Mouse (Mus musculus): ENCODE results near the gene Ado. TPM values are rescaled to one million over a fixed set of nuclear protein-coding genes. Genes with fewer than 3 reads are reported as not detected.

The Ado gene
- 69.9 and 73.0 TPM in 2 replicates for polyA plus RNA-seq (2014; fragmentation: Nextera tagmentation; extraction: Ambion mirVana)

- peaks cover 9% of the 10 kb centered on the region for H3K4me1 ChIP-seq (ENCODE audit: insufficient read depth)
- no peaks in the 10 kb centered on the region for H3K27me3 ChIP-seq (ENCODE audit: insufficient read depth, low read length)
- H3K4me3 ChIP-seq (ENCODE audit: low read depth, low read length) = peak within 1 kb of the TSS; percentile 83
- peak; percentile 49 for TF ChIP-seq CTCF (IDR thresholded peaks at IDR 0.05; ENCODE audit: low read depth)
- peak within 1 kb of the TSS; percentile 88 for H3K9ac ChIP-seq
- peaks cover 3% of the 10 kb centered on the region; the same call in 1 of the 2 replicates for H3K36me3 ChIP-seq (ENCODE audit: insufficient read depth)
- DNase-seq = peak; percentile 93
- no peaks in the 10 kb centered on the region for H3K9me3 ChIP-seq (ENCODE audit: low read depth, low read length)
- peak; percentile 93 for ATAC-seq (ENCODE audit: insufficient read depth)
- WGBS = under 1% methylated on average over 79 of the region's 79 CpGs
- H3K27ac ChIP-seq (ENCODE audit: low read depth) = peak within 1 kb of the TSS; percentile 90
- peak within 1 kb of the TSS; percentile 71 for H3K4me2 ChIP-seq
Observed at GRCm38 (mm10) chr10:67548877-67549731, at the start of gene Ado. Gene Ado, minus strand, starts transcription at chr10:67548955.

GRCm38 (mm10) chr10:67595278-67595677, 46.5 kb upstream of the Ado start:
- Histone ChIP-seq H3K27ac (ENCODE audit: low read depth) (no peak overlapping the region), H3K4me2 (no peak overlapping the region), H3K36me3 (ENCODE audit: insufficient read depth) (no peaks in the 10 kb centered on the region), H3K4me3 (ENCODE audit: low read depth, low read length) (no peak overlapping the region), H3K27me3 (ENCODE audit: insufficient read depth, low read length) (no peaks in the 10 kb centered on the region), H3K9ac (no peak overlapping the region), H3K4me1 (ENCODE audit: insufficient read depth) (no peaks in the 10 kb centered on the region), H3K9me3 (ENCODE audit: low read depth, low read length) (no peaks in the 10 kb centered on the region)
- WGBS = 81% methylated on average over 3 of the region's 3 CpGs
- DNase-seq (no peak), ATAC-seq (ENCODE audit: insufficient read depth) (no peak)
- TF ChIP-seq CTCF (IDR thresholded peaks at IDR 0.05; ENCODE audit: low read depth) = no peak

GRCm38 (mm10) chr10:67585873-67586610, 37.3 kb upstream of the Ado start:
- WGBS = 67% methylated on average over 18 of the region's 18 CpGs
- no peak for ATAC-seq (ENCODE audit: insufficient read depth)

DNA sequence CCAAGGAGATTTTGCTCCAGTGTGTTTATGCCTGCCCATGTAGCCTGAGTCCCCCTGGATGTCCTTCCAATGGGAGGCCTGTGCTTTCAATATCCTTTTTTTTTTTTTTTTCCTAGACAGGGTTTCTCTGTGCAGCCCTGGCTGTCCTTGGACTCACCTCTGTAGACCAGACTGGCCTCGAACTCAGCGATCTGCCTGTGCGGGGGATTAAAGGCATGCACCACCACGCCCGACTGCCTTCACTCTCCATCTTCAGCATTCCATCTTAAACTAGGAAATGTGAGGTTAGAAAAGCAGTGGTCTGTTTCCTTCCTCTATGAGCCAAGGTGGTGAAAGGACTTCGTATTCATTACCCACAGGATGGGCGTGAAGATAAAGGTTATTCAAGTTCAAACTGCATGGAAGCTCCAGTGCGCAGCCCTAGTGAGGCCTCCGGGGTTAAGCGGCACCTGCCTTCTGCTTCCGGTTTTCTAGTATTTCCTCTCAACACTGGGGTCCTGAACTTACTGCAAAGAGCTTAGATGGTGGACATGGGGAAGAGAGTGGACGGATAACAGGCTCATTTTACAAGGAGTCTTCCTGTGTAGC, 33.0 kb upstream of the Ado start:
- Histone ChIP-seq H3K4me1 (ENCODE audit: insufficient read depth) (no peaks in the 10 kb centered on the region), H3K4me3 (ENCODE audit: low read depth, low read length) (no peak overlapping the region), H3K9ac (no peak overlapping the region), H3K27me3 (ENCODE audit: insufficient read depth, low read length) (no peaks in the 10 kb centered on the region), H3K27ac (ENCODE audit: low read depth) (no peak overlapping the region), H3K36me3 (ENCODE audit: insufficient read depth) (no peaks in the 10 kb centered on the region), H3K4me2 (no peak overlapping the region), H3K9me3 (ENCODE audit: low read depth, low read length) (no peaks in the 10 kb centered on the region)
- DNase-seq = no peak
- ATAC-seq (ENCODE audit: insufficient read depth) = no peak
- TF ChIP-seq CTCF (IDR thresholded peaks at IDR 0.05; ENCODE audit: low read depth) = no peak
- WGBS = 71% methylated on average over 12 of the region's 12 CpGs

More at GRCm38 (mm10) chr10:67585873-67586610, 37.3 kb upstream of the Ado start:
- TF ChIP-seq CTCF (IDR thresholded peaks at IDR 0.05; ENCODE audit: low read depth) = no peak
- H3K4me1 ChIP-seq (ENCODE audit: insufficient read depth) = no peaks in the 10 kb centered on the region
- H3K36me3 ChIP-seq (ENCODE audit: insufficient read depth) = no peaks in the 10 kb centered on the region
- DNase-seq = no peak
- no peak overlapping the region for H3K4me2 ChIP-seq
- no peaks in the 10 kb centered on the region for H3K27me3 ChIP-seq (ENCODE audit: insufficient read depth, low read length)
- no peak overlapping the region for H3K9ac ChIP-seq
- no peak overlapping the region for H3K27ac ChIP-seq (ENCODE audit: low read depth)
- H3K4me3 ChIP-seq (ENCODE audit: low read depth, low read length) = no peak overlapping the region
- H3K9me3 ChIP-seq (ENCODE audit: low read depth, low read length) = no peaks in the 10 kb centered on the region

- DNase-seq (no peak), ATAC-seq (ENCODE audit: insufficient read depth) (no peak)
- no peaks in the 10 kb centered on the region for H3K27me3 ChIP-seq (ENCODE audit: insufficient read depth, low read length)
- H3K36me3 ChIP-seq (ENCODE audit: insufficient read depth) = no peaks in the 10 kb centered on the region
- H3K4me3 ChIP-seq (ENCODE audit: low read depth, low read length) = no peak overlapping the region
- no peak overlapping the region for H3K9ac ChIP-seq
- H3K4me2 ChIP-seq = no peak overlapping the region
- no peak overlapping the region for H3K27ac ChIP-seq (ENCODE audit: low read depth)
- no peak for TF ChIP-seq CTCF (IDR thresholded peaks at IDR 0.05; ENCODE audit: low read depth)
- H3K9me3 ChIP-seq (ENCODE audit: low read depth, low read length) = no peaks in the 10 kb centered on the region
- H3K4me1 ChIP-seq (ENCODE audit: insufficient read depth) = no peaks in the 10 kb centered on the region
- 89% methylated on average over 4 of the region's 4 CpGs for WGBS
Observed at GRCm38 (mm10) chr10:67579830-67580229, 31.1 kb upstream of the Ado start.

DNA sequence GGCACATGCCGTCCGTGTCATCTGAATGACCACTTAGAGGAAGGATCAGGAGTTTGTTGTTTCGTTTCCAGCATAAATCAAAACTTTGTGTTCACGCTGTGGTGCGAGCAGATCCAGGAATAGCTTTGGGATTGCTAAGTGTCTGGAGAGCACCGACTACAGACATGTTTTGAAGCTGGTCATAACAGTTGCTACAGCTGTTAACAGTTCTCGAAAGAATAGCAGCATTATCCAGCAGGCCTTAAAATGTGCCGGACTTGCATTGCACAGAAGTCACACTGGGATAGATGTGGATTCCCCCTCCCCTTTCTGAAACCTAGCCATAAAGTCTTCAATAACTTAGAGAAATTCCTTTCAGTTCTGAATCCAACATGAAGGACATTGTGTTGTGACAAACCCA, 24.6 kb upstream of the Ado start:
- no peaks in the 10 kb centered on the region for H3K36me3 ChIP-seq (ENCODE audit: insufficient read depth)
- H3K9ac ChIP-seq = no peak overlapping the region
- no peaks in the 10 kb centered on the region for H3K4me1 ChIP-seq (ENCODE audit: insufficient read depth)
- DNase-seq (no peak), ATAC-seq (ENCODE audit: insufficient read depth) (no peak)
- H3K9me3 ChIP-seq (ENCODE audit: low read depth, low read length) = no peaks in the 10 kb centered on the region
- H3K27me3 ChIP-seq (ENCODE audit: insufficient read depth, low read length) = no peaks in the 10 kb centered on the region
- H3K4me2 ChIP-seq = no peak overlapping the region
- no peak overlapping the region for H3K4me3 ChIP-seq (ENCODE audit: low read depth, low read length)
- no peak for TF ChIP-seq CTCF (IDR thresholded peaks at IDR 0.05; ENCODE audit: low read depth)
- H3K27ac ChIP-seq (ENCODE audit: low read depth) = no peak overlapping the region
- 54% methylated on average over 8 of the region's 8 CpGs for WGBS

GRCm38 (mm10) chr10:67571443-67571842, 22.7 kb upstream of the Ado start:
- H3K9me3 ChIP-seq (ENCODE audit: low read depth, low read length) = no peaks in the 10 kb centered on the region
- DNase-seq (no peak), ATAC-seq (ENCODE audit: insufficient read depth) (no peak)
- H3K36me3 ChIP-seq (ENCODE audit: insufficient read depth) = no peaks in the 10 kb centered on the region
- TF ChIP-seq CTCF (IDR thresholded peaks at IDR 0.05; ENCODE audit: low read depth) = no peak
- no peak overlapping the region for H3K9ac ChIP-seq
- H3K4me2 ChIP-seq = no peak overlapping the region
- WGBS = 69% methylated on average over 14 of the region's 14 CpGs
- H3K4me1 ChIP-seq (ENCODE audit: insufficient read depth) = no peaks in the 10 kb centered on the region
- no peak overlapping the region for H3K4me3 ChIP-seq (ENCODE audit: low read depth, low read length)
- no peak overlapping the region for H3K27ac ChIP-seq (ENCODE audit: low read depth)
- H3K27me3 ChIP-seq (ENCODE audit: insufficient read depth, low read length) = no peaks in the 10 kb centered on the region

Measured in lung, embryonic 14.5 days (tissue).